Mouse (Mus musculus): Measurements from ENCODE around the gene Rtbdn.

GRCm38 (mm10) chr8:84901752-84902151 lies 45.0 kb upstream of the Rtbdn start, which contains the start of gene Klf1:
- TF ChIP-seq POLR2A (IDR thresholded peaks at IDR 0.05; ENCODE audit: borderline replicate concordance, low read depth, low read length) = no peak
- TF ChIP-seq CTCF (IDR thresholded peaks at IDR 0.05; ENCODE audit: low read depth, low read length) = no peak
